Mouse (Mus musculus): ENCODE results near the gene Alg12. TPM values are rescaled to one million over a fixed set of nuclear protein-coding genes. Genes with fewer than 3 reads are reported as not detected.
A peak's percentile ranks its signal among the peaks of the same experiment; 100 is the strongest.

Gene Alg12
- polyA plus RNA-seq (2016; fragmentation: Nextera tagmentation; extraction: Ambion mirVana) = 10.9 and 12.5 TPM in 2 replicates

DNA sequence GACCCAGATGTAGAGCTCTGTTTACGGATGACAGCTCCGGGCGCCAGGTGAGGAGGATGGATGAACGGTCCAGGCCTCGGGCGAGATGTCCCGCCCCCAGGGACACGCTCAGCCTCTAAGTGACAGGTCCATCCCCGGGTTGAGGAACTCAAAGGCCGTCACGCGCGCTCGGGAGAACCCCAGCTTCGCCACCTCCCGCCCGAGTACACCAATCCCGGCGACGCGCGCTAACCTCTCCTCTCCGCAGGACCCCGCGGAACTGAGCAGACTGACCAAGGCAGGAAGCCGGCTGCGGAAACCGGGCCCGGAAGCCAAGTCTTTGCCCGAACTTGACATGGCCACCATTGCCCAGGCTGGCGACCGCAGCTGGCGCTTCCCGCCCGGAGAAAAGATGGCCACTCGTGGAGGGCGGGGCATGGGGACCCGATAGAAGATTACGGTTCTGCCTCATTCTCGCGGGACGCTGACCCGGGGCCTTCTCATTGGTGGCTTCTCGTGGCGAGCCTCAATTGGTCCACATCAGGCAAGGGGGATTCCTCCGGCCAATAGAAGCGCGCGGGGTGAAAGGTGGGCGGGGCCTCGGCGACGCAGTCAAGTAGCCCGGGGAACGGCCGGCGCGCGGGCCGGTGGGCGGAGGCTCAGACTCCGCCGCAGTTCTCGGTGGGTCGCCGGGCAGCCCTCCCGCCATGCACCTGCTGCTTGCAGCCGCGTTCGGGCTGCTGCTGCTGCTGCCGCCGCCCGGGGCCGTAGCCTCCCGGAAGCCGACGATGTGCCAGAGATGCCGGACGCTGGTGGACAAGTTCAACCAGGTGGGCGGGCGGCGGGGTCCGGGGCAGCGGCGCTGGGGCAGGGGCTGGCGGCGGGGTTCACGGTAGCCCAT is at the start of gene Alg12, which contains the start of gene Creld2:
TSS of gene Alg12 (minus strand) at position 293 of the 880 bp plus-strand sequence.
TSS of gene Creld2 (plus strand) at position 621 of the 880 bp plus-strand sequence.
- under 1% methylated on average over 88 of the region's 88 CpGs for WGBS
- Histone ChIP-seq H3K36me3 (replicated peaks) (peaks cover 61% of the 10 kb centered on the region), H3K4me3 (peak within 1 kb of the TSS; percentile 78), H3K9me3 (no peaks in the 10 kb centered on the region), H3K27me3 (replicated peaks; ENCODE audit: low read depth, poor library complexity, severe bottlenecking) (no peaks in the 10 kb centered on the region), H3K4me1 (peaks cover 19% of the 10 kb centered on the region), H3K27ac (replicated peaks) (peak within 1 kb of the TSS; percentile 86)
- DNase-seq (ENCODE audit: low spot score) = peak; percentile 100

DNA sequence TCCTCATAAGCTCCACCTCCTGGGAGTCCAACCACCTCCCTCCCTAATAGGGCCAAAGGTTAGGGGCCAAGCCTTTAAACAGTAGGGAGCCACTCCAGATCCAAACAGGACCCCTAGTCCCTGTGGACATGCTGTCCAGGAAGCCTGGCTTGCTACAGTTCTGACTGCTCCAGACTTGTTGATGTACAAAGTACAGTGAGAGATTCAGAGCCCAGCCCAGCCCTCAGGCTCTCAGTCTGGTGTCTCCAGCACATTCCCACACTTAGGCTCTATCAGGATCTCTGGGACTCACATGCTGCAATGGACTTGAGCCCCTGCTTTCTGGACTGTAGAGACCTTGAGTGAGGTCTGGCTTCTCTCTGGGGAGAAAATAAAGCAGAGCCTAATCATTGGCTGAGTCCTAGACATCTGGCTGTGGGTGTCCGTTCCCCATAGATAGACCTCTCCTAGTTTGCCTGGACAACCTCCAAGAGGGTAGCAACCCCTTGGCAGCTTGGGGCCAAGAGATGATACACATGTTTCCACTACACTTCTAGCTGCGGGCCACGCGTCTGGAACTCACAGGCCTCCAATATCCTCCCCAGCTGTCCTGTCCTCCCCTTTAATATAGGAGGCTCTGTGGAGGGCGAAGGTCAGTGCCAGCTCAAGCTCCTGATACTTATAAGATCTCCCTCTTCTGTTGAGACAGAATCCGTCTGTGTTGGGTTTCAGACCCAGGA is 49.1 kb upstream of the Alg12 start:
- DNase-seq (ENCODE audit: low spot score) = peak; percentile 55
- Histone ChIP-seq H3K9me3 (no peaks in the 10 kb centered on the region; the same call in 1 of the 2 replicates), H3K27ac (replicated peaks) (peak overlapping the region; percentile 76), H3K27me3 (replicated peaks; ENCODE audit: low read depth, poor library complexity, severe bottlenecking) (no peaks in the 10 kb centered on the region), H3K36me3 (replicated peaks) (peaks cover 43% of the 10 kb centered on the region), H3K4me3 (no peak overlapping the region), H3K4me1 (peaks cover 54% of the 10 kb centered on the region)
- WGBS = 66% methylated on average over 6 of the region's 6 CpGs

DNA sequence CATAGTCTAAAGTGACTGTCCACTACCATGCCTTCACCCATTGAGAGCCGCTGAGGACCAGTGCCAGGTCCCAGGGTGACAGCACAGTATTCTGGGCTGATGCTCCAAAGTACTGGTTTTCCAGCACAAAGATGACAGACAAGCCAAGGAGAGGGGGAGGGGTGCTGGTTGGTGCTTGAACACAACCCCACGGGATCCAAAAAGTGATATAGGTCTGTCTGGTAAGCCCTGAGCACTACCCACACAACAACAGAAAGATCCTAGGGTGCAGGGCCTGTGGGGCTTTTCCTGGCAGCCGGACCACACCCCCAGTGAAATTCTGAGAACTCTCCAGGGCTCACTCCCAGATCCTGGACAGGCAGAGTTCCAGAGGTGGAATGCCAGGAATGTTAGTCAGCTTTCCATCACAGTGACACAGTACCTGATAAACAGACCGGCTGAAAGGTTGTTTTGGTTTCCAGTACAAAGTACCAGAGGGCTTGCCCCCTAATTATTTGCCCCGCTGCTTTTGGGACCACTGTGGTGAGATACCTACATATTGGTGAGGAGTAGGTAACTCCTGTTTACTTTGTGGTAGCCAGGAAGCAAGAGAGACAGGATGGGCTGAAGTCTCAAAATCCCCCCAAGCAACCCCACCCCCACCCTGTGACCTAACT is 48.4 kb upstream of the Alg12 start:
- peaks cover 61% of the 10 kb centered on the region for H3K4me1 ChIP-seq
- 15% methylated on average over 5 of the region's 5 CpGs for WGBS
- DNase-seq (ENCODE audit: low spot score) = peak; percentile 53
- H3K27ac ChIP-seq (replicated peaks) = peak overlapping the region; percentile 76
- H3K27me3 ChIP-seq (replicated peaks; ENCODE audit: low read depth, poor library complexity, severe bottlenecking) = no peaks in the 10 kb centered on the region
- peak overlapping the region; percentile 31; the same call in 1 of the 2 replicates for H3K4me3 ChIP-seq
- H3K36me3 ChIP-seq (replicated peaks) = peaks cover 44% of the 10 kb centered on the region
- H3K9me3 ChIP-seq = no peaks in the 10 kb centered on the region; the same call in 1 of the 2 replicates

DNA sequence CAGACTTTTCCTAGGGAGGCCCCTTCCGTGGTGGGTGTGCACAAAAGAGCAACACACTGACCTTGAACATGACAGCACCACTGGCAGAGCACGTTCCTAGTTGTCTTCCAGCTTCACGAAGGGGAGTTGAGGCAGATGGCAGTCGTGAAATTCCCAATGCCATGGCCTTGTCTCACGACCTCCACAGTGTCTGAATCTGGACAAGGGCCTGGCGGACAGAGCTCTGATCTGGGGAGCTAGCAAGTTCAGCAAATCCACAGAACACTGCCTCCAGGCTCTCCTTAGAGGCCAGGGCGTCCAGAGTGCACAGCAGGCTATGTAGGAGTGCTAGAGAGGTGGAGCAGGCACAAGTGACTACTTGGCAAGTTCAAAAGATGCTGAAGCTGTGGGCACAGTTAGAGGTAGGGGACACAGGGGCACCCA is 47.8 kb upstream of the Alg12 start:
- Histone ChIP-seq H3K4me1 (peaks cover 63% of the 10 kb centered on the region), H3K4me3 (peak overlapping the region; percentile 8; the same call in 1 of the 2 replicates), H3K36me3 (replicated peaks) (peaks cover 44% of the 10 kb centered on the region), H3K27ac (replicated peaks) (peak overlapping the region; percentile 76), H3K9me3 (no peaks in the 10 kb centered on the region; the same call in 1 of the 2 replicates), H3K27me3 (replicated peaks; ENCODE audit: low read depth, poor library complexity, severe bottlenecking) (no peaks in the 10 kb centered on the region)
- no peak for DNase-seq (ENCODE audit: low spot score)
- WGBS = 47% methylated on average over 7 of the region's 7 CpGs

DNA sequence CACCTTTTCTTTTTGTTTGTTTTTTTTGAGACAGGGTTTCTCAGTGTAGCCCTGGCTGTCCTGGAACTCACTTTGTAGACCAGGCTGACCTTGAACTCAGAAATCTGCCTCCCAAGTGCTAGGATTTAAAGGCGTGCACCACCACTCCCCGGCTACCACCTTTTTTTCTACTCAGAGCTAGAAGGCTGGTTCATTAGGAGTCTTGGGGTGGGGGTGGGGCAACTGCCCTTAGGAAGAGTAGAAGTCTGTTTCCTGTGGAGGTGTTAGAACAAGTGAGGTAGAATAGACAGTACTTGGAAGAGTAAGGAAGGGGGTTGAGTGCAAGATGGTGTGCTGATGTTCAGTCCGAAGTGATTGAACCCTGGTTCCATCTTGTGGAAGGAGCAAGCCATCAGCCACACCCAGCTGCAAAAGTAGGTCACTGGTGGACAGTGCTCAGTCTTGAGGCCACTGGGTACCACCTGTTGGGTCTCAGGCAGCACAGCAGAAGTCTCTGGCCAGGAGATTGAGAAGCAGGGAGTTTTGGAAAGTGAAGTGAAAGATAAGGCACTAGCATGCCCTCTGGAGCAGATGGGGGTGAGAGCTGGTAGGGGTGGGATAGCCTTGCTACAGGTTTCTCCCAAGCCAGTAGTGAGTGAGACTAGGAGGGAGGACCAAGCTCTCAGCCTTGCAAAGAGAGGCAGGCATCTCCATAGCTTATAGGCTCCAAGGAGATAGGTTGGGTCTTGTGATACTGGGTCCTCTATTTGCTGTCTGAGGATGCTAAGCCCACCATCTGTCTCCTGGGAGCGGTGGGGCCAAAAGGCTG is 47.0 kb upstream of the Alg12 start:
- peak overlapping the region; percentile 76; the same call in 1 of the 2 replicates for H3K27ac ChIP-seq (replicated peaks)
- peak overlapping the region; percentile 8; the same call in 1 of the 2 replicates for H3K4me3 ChIP-seq
- peaks cover 70% of the 10 kb centered on the region for H3K4me1 ChIP-seq
- WGBS = 72% methylated on average over 4 of the region's 4 CpGs
- H3K36me3 ChIP-seq (replicated peaks) = peaks cover 44% of the 10 kb centered on the region
- H3K27me3 ChIP-seq (replicated peaks; ENCODE audit: low read depth, poor library complexity, severe bottlenecking) = no peaks in the 10 kb centered on the region
- DNase-seq (ENCODE audit: low spot score) = no peak
- no peaks in the 10 kb centered on the region; the same call in 1 of the 2 replicates for H3K9me3 ChIP-seq

DNA sequence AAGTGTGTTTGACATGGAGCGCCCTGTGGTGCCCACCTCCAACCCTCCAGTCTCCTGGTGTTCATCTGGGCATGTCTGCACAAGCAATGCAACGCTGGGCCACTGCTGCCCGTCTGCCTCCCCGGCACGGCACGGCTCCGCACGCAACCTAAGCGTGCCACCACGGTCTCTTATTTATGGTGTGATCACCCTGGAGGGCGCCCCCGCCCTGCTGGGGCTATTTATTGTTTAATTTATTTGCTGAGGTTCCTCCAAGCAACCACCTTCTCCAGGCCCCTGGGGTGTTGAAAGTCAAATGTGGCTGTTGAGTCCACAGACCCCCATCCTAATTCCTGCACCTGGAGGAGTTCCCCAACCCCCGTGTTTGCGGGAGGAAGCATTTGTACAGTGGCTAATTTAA is 45.9 kb upstream of the Alg12 start:
- Histone ChIP-seq H3K27ac (replicated peaks) (peak overlapping the region; percentile 98; the same call in 1 of the 2 replicates), H3K4me3 (peak overlapping the region; percentile 89), H3K27me3 (replicated peaks; ENCODE audit: low read depth, poor library complexity, severe bottlenecking) (0 out of 2 replicates have a peak, but pooled peaks cover 3% of the 10 kb centered on the region), H3K9me3 (no peaks in the 10 kb centered on the region; the same call in 1 of the 2 replicates), H3K4me1 (peaks cover 71% of the 10 kb centered on the region), H3K36me3 (replicated peaks) (peaks cover 44% of the 10 kb centered on the region)
- DNase-seq (ENCODE audit: low spot score) = no peak
- 83% methylated on average over 14 of the region's 14 CpGs for WGBS

DNA sequence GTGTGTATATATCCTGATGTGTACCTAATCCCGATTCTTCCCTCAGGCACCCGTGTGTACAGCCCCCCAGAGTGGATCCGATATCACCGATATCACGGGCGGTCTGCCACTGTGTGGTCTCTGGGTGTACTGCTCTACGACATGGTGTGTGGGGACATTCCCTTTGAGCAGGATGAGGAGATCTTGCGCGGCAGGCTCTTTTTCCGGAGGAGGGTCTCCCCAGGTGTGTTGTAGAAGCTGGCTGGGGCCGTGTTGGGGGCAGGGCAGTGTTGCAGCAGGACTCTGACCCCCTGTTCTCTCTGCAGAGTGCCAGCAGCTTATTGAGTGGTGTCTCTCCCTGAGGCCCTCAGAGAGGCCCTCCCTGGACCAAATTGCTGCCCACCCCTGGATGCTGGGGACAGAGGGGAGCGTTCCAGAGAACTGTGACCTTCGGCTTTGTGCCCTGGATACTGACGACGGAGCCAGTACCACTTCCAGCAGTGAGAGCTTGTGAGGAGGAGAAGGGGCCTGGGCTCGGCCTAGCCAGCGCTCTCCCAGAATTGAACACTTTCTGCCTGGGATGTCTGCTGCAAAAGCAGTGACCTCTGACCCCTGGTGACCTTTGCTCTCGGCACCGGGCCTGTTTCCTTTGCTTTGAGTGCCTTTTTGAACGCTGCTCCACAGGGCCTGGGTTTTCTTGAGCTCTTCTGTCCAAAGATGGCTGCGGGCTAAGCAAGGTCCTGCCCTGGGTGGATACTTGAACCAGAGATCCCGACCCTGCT is 45.3 kb upstream of the Alg12 start:
- Histone ChIP-seq H3K9me3 (no peaks in the 10 kb centered on the region; the same call in 1 of the 2 replicates), H3K4me1 (peaks cover 71% of the 10 kb centered on the region), H3K36me3 (replicated peaks) (peaks cover 44% of the 10 kb centered on the region), H3K27ac (replicated peaks) (peak overlapping the region; percentile 98), H3K27me3 (replicated peaks; ENCODE audit: low read depth, poor library complexity, severe bottlenecking) (0 out of 2 replicates have a peak, but pooled peaks cover 3% of the 10 kb centered on the region), H3K4me3 (peak overlapping the region; percentile 89)
- DNase-seq (ENCODE audit: low spot score) = peak; percentile 29
- WGBS = 24% methylated on average over 22 of the region's 22 CpGs

DNA sequence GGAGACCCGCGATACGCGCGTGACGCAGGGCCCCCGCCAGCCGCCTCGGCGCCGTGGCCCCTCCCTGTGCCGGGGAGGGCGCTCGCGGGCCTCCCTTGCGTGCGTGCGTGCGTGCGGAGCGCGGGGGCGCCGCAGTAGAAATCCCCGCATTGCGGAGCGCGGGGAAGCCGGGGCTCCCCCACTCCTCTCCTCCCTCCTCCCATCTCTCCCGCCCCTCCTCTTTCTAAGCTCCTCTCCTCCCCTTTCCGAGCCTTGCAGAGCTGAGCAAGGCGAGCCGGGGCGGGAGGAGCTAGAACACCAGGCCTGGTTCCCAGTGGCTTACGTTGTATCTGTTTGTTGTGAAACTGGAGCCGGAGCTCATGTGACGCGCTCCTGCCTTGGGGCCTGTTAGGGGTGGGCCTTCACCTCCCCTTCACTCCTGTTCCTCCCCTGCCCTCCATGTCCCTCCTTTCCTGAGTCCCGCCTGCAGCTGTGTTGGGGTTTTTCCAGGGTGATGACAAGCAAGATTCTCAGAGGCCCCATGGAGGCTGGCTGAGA is 44.6 kb upstream of the Alg12 start:
- DNase-seq (ENCODE audit: low spot score) = peak; percentile 93
- under 1% methylated on average over 38 of the region's 39 CpGs for WGBS

DNA sequence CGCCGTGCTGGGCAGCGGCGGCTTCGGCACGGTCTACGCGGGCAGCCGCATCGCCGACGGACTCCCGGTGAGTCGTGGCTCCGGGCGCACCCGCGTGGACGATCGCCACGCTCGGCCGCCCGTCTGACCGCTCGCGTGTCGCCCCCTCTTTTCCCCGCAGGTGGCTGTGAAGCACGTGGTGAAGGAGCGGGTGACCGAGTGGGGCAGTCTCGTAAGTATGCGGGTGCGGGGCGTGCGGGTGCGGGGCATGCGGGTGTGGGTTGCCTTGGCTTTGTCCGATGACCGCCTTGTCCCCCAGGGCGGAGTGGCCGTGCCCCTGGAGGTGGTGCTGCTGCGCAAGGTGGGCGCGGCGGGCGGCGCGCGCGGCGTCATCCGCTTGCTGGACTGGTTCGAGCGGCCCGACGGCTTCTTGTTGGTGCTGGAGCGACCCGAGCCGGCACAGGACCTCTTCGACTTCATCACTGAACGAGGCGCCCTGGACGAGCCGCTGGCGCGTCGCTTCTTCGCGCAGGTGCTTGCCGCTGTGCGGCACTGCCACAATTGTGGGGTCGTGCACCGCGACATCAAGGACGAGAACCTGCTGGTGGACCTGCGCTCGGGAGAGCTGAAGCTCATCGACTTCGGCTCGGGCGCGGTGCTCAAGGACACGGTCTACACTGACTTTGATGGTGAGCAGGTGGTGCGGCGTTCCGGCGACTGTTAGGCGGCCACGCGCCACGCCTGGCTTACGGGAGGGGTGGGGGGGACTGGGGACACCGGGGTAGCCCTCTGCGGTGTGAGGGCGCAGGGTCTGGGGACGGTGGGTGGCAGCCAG is 44.0 kb upstream of the Alg12 start:
- Histone ChIP-seq H3K4me1 (peaks cover 68% of the 10 kb centered on the region), H3K27me3 (replicated peaks; ENCODE audit: low read depth, poor library complexity, severe bottlenecking) (0 out of 2 replicates have a peak, but pooled peaks cover 3% of the 10 kb centered on the region), H3K4me3 (peak overlapping the region; percentile 89), H3K9me3 (no peaks in the 10 kb centered on the region), H3K27ac (replicated peaks) (peak overlapping the region; percentile 98), H3K36me3 (replicated peaks) (peaks cover 39% of the 10 kb centered on the region)
- under 1% methylated on average over 98 of the region's 98 CpGs for WGBS
- DNase-seq (ENCODE audit: low spot score) = peak; percentile 77

More for the DNA sequence above, 44.6 kb upstream of the Alg12 start:
- Histone ChIP-seq H3K27ac (replicated peaks) (peak overlapping the region; percentile 98), H3K36me3 (replicated peaks) (peaks cover 44% of the 10 kb centered on the region), H3K4me3 (peak overlapping the region; percentile 89), H3K4me1 (peaks cover 74% of the 10 kb centered on the region), H3K9me3 (no peaks in the 10 kb centered on the region), H3K27me3 (replicated peaks; ENCODE audit: low read depth, poor library complexity, severe bottlenecking) (0 out of 2 replicates have a peak, but pooled peaks cover 3% of the 10 kb centered on the region)

Measured in embryonic facial prominence, embryonic 10.5 days (tissue).